Mouse (Mus musculus) gastrocnemius, postnatal 4 days (tissue): ENCODE results near the gene Prn. TPM values are rescaled to one million over a fixed set of nuclear protein-coding genes. Genes with fewer than 3 reads are reported as not detected.

Experiments
- DNase-seq, 2 experiments: peaks; one replicate each; pipeline ENCODE4 v3.0.0; 2021 to 2022; ENCODE audit warnings: low spot score in 2 of 2, mixed read lengths in 2 of 2
- long read RNA-seq, 2 experiments: library from polyadenylated mRNA; stranded (forward); transcript quantifications; one replicate each; pipeline ENCODE4 v2.0.0; 2021
- total RNA-seq, 2 experiments: library from RNA; stranded (reverse); gene quantifications; 2 replicates each; pipeline ENCODE4 v1.2.3; 2021

Prn gene
- not detected for total RNA-seq
- long read RNA-seq, experiment 1, partial matches to known transcripts: 9 of 9 reads
- long read RNA-seq, experiment 1, other reads (novel, unspliced or antisense): 0 of 9 reads
- long read RNA-seq, experiment 2, partial matches to known transcripts: 11 of 12 reads
- long read RNA-seq, experiment 2, other reads (novel, unspliced or antisense): 1 of 12 reads

GRCm38 (mm10) chr2:131909683-131910572 is at the start of gene Prn, which contains the start of gene Prnp:
Gene Prn (plus strand): TSS chr2:131909957.
Gene Prnp (plus strand): TSS chr2:131909928.
- DNase-seq: peak; percentile 78 to 91

- DNase-seq: no peak
Observed at GRCm38 (mm10) chr2:131862617-131863275, 47.0 kb upstream of the Prn start.

GRCm38 (mm10) chr2:131863472-131863871 is 46.3 kb upstream of the Prn start:
- no peak for DNase-seq

GRCm38 (mm10) chr2:131864262-131864796 is 45.4 kb upstream of the Prn start:
- DNase-seq: no peak

GRCm38 (mm10) chr2:131866676-131867075 is 43.1 kb upstream of the Prn start:
- no peak for DNase-seq

- DNase-seq: no peak
Observed at GRCm38 (mm10) chr2:131868983-131869382, 40.8 kb upstream of the Prn start.

- DNase-seq: no peak
Observed at GRCm38 (mm10) chr2:131873376-131873775, 36.4 kb upstream of the Prn start.

GRCm38 (mm10) chr2:131876551-131877265 is 33.0 kb upstream of the Prn start:
- no peak for DNase-seq

- DNase-seq: no peak
Observed at GRCm38 (mm10) chr2:131881766-131882165, 28.0 kb upstream of the Prn start.

- no peak for DNase-seq
Observed at GRCm38 (mm10) chr2:131883136-131883535, 26.6 kb upstream of the Prn start.

GRCm38 (mm10) chr2:131886503-131887160 is 23.1 kb upstream of the Prn start:
- DNase-seq: no peak

- no peak for DNase-seq
Observed at GRCm38 (mm10) chr2:131888233-131888632, 21.5 kb upstream of the Prn start.

GRCm38 (mm10) chr2:131892534-131892933 is 17.2 kb upstream of the Prn start:
- no peak for DNase-seq

- no peak for DNase-seq
Observed at GRCm38 (mm10) chr2:131895106-131895505, 14.7 kb upstream of the Prn start.

GRCm38 (mm10) chr2:131896011-131896410 is 13.7 kb upstream of the Prn start:
- DNase-seq: no peak

GRCm38 (mm10) chr2:131897336-131898109 is 12.2 kb upstream of the Prn start:
- DNase-seq: no peak

- DNase-seq: no peak
Observed at GRCm38 (mm10) chr2:131902423-131902822, 7.3 kb upstream of the Prn start.

- peak in 1 of 2 experiments; percentile 36 for DNase-seq
Observed at GRCm38 (mm10) chr2:131902867-131903266, 6.9 kb upstream of the Prn start.

- no peak for DNase-seq
Observed at GRCm38 (mm10) chr2:131905025-131905424, 4.7 kb upstream of the Prn start.

GRCm38 (mm10) chr2:131905776-131906175 is 4.0 kb upstream of the Prn start:
- no peak for DNase-seq
